Mouse (Mus musculus): Measurements from ENCODE around the gene Brap.

DNA sequence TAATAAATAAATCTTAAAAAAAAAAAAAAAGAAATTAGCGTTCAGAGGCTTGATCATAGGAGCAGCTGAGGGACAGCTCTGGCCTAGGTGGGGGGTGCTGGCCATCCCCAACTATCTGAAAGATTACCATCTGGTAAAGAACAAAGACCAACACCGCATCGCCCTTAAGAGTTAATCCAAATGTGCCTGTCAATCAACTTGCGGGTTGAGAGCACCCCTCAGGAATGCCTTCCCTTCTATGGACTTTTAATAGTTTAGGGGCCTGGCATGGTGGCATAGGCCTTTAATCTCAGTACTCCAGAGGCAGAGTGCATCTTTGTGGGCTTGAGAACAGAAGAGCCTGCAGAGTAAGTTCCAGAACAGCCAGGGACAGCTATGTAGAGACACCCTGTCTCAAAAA, 32.5 kb downstream of the Brap start:
- TF ChIP-seq CTCF (conservative IDR thresholded peaks at IDR 0.05; ENCODE audit: low read length) (no peak), POU5F1 (IDR thresholded peaks at IDR 0.05; ENCODE audit: borderline replicate concordance, low read length) (no peak), NANOG (IDR thresholded peaks at IDR 0.05; ENCODE audit: borderline replicate concordance, low read length) (no peak)
